Mouse (Mus musculus) olfactory bulb, adult 2 months (tissue): Measurements from ENCODE around the gene Tph2. TPM values are rescaled to one million over a fixed set of nuclear protein-coding genes. Genes with fewer than 3 reads are reported as not detected.

ENCODE experiments used
- H3K27ac ChIP-seq: fragments of 200-500 bp; 2 replicates; pipeline ENCODE4 v1.5.1; 2012; ENCODE audit warnings: low read depth, low read length; ENCODE audit not compliant: insufficient read depth
- H3K4me1 ChIP-seq: fragments of 200-500 bp; 2 replicates; pipeline ENCODE4 v1.6.1; 2012; ENCODE audit warnings: low read length; ENCODE audit not compliant: control insufficient read depth, insufficient read depth
- H3K4me3 ChIP-seq: fragments of 200-500 bp; 2 replicates; pipeline ENCODE4 v1.5.1; 2012; ENCODE audit warnings: mild to moderate bottlenecking, low read depth, low read length, moderate library complexity; ENCODE audit not compliant: insufficient read depth
- CTCF ChIP-seq: fragments of 200-500 bp; IDR thresholded peaks from 2 replicates; pipeline ENCODE4 v1.5.1; 2012; ENCODE audit warnings: low read depth, mild to moderate bottlenecking, low read length, moderate library complexity; ENCODE audit not compliant: insufficient read depth
- POLR2A ChIP-seq: fragments of 200-500 bp; IDR thresholded peaks from 2 replicates; pipeline ENCODE4 v1.6.1; 2012; ENCODE audit warnings: mild to moderate bottlenecking, low read depth, low read length, moderate library complexity; ENCODE audit not compliant: insufficient read depth
- WGBS: fragments of 180-500 bp; shearing (Covaris S2); methylation state at CpG from one replicate; pipeline ENCODE4 v1.1.7; 2018; 5-methylcytosine and 5-hydroxymethylcytosine counted together
- polyA plus RNA-seq: library from polyadenylated mRNA; stranded (reverse); fragments of >200 nt; gene quantifications from 2 replicates; pipeline ENCODE4 v1.2.4, GENCODE M21; 2012; ENCODE audit warnings: low replicate concordance; ENCODE audit not compliant: missing spikeins, insufficient read depth, insufficient read length

Gene Tph2
- polyA plus RNA-seq, 1 experiment = not detected

DNA sequence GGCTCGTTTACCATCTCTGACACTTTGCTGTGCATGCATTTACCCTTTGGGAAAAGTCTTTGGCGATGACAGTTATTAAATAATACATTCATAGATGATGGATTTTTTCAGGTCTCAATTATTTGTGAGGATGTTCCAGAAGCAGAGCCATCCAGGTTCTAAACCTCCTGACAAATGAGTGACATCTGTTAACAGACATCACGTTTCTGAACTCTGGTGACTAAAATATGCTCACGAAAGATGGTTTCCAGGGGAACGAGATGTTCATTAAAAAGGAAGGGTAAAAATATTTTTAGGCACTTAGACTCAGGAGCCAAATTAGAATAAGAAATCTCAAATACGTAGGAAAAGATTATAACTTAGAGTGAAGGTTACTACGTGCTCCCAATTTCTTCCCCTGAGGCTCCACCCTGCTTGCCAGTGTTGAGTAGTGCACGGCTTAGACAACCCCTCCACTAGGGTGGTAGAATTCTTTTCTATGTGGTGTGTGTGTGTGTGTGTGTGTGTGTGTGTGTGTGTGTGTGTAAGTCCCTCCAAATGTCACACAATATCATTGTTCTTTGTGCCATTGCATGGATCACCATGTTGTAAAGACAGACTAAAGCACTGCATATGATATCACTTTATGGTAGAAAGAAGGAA lies 38.4 kb downstream of the Tph2 start:
- no peak overlapping the region for H3K4me3 ChIP-seq
- 87% methylated on average over 8 of the region's 8 CpGs for WGBS
- no peaks in the 10 kb centered on the region for H3K4me1 ChIP-seq
- no peak overlapping the region for H3K27ac ChIP-seq
- no peak for TF ChIP-seq CTCF
- no peak for TF ChIP-seq POLR2A

DNA sequence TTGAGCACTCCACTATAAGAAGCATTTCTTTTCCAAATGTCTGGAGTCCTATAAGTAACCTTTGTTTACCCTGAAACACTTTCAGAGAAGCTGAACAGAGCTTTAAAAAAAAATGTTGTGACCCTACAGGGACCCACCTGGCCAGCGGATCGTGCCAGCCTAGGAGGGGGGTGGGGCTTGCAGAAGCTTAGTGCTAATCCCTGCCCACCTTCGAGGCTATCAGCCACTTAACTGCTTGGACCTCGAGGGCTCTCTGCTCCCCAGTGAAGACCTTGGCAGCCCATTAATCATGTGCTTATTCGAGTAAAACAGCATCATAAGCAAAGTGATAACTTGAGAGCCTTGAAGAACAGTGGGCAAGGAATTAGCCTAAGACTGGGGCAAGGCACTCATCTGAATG lies 40.3 kb downstream of the Tph2 start:
- TF ChIP-seq POLR2A (no peak), CTCF (no peak)
- 28% methylated on average over 5 of the region's 5 CpGs for WGBS
- H3K27ac ChIP-seq = no peak overlapping the region
- no peak overlapping the region for H3K4me3 ChIP-seq
- no peaks in the 10 kb centered on the region for H3K4me1 ChIP-seq

DNA sequence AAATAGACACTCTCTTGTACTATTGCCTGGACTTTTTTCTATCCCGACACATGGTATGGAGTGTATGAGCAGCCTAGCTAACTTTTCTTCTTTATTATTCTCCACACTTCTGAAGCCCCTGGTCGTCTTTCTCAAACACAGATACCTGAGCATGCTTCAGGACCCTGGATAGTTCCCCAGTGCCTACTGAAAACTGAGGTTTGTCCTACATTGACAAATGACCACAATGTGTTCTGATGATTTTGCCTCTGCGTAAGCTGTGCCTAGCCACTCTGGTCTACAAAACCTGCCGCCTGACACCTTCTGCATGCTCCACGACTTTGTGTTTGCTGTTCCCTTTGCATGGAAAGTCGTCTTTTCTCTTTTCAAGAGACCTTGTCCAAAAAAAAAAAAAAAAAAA lies 41.2 kb downstream of the Tph2 start:
- no peak overlapping the region for H3K4me3 ChIP-seq
- 78% methylated on average over 6 of the region's 6 CpGs for WGBS

DNA sequence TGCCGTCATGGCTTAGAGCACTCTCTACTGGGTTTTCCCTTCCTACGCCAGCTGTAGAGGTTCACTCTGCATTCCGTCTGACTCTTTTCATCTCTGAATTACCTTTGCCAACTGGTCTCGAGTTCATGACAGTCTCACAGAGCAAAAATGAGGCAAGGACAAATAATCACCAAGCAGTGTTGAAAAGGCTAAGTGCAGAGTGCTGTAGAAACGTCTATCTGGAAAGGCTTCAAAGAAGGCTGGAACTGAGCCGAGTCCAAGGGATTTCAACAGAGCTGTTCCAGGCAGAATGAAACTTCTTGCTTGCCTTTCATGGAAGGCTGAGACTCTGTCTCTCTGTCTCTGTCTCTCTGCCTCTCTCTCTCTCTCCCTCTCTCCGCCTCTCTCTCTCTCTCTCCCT lies 47.8 kb downstream of the Tph2 start:
- no peak for TF ChIP-seq CTCF
- Histone ChIP-seq H3K4me1 (no peaks in the 10 kb centered on the region), H3K27ac (no peak overlapping the region), H3K4me3 (no peak overlapping the region)
- 36% methylated on average over 6 of the region's 7 CpGs for WGBS

More for the DNA sequence above, 41.2 kb downstream of the Tph2 start:
- TF ChIP-seq POLR2A (no peak), CTCF (no peak)
- Histone ChIP-seq H3K4me1 (no peaks in the 10 kb centered on the region), H3K27ac (no peak overlapping the region)

DNA sequence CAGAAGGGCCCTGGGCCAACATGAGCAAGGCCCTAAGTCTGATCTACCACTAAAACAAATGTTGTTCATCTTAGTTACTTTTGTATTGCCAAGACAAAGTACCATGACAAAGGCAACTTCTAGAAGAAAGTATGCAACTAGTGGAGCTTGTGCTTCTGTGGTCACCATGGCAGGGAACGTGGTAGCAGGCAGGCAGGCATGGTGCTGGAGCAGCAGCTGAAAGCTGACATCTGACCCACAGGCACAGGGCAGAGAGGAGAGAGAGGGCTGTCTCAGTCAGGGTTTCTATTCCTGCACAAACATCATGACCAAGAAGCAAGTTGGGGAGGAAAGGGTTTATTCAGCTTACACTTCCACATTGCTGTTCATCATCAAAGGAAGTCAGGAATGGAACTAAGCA lies 56.9 kb downstream of the Tph2 start:
- Histone ChIP-seq H3K4me3 (no peak overlapping the region), H3K27ac (no peak overlapping the region), H3K4me1 (no peaks in the 10 kb centered on the region)
- 78% methylated on average over 1 of the region's 1 CpGs for WGBS
- TF ChIP-seq CTCF (no peak), POLR2A (no peak)

DNA sequence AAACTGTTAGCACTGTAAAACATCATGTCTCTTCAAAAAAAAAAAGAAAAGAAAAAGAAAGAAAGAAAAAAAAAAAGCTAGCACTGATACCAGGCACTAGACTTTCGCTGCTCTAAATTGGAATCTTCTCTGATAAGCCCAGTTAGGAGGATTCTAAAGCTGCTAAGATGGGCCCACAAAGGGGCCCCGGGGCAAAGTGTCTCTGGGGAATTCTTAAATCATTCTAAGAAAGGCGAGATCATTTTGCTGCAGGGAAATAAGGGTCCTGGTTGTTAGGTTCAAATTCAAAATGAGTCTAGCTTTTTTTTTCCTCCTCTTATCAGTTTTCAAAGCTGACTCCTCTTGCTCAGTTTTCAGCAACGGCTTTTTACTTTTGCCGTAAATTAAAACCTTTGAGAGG lies 59.3 kb downstream of the Tph2 start:
- Histone ChIP-seq H3K4me1 (no peaks in the 10 kb centered on the region), H3K4me3 (no peak overlapping the region), H3K27ac (no peak overlapping the region)
- no peak for TF ChIP-seq CTCF
- TF ChIP-seq POLR2A = no peak
- WGBS = 40% methylated on average over 5 of the region's 5 CpGs

DNA sequence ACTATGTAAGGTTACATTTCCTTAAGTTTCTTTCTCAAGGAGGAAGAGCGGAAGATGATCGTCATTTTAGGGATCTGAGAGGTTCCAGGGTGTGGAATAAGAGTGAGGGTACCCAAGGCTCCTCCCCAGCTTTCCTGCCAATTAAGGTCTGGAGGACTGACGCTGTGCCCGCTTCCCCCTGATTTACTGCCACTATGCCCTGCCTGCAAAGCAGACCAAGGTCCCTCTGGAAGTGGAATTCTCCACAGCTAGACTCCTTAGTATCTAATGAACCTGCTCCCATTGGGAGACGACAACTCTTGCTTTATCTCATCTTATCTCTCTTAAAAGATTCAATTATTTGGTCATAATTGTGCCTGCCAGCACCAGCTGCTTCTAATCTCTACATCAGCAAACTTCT lies 59.8 kb downstream of the Tph2 start:
- TF ChIP-seq CTCF = no peak
- TF ChIP-seq POLR2A = no peak
- Histone ChIP-seq H3K27ac (no peak overlapping the region), H3K4me3 (no peak overlapping the region), H3K4me1 (no peaks in the 10 kb centered on the region)
- 66% methylated on average over 5 of the region's 5 CpGs for WGBS

DNA sequence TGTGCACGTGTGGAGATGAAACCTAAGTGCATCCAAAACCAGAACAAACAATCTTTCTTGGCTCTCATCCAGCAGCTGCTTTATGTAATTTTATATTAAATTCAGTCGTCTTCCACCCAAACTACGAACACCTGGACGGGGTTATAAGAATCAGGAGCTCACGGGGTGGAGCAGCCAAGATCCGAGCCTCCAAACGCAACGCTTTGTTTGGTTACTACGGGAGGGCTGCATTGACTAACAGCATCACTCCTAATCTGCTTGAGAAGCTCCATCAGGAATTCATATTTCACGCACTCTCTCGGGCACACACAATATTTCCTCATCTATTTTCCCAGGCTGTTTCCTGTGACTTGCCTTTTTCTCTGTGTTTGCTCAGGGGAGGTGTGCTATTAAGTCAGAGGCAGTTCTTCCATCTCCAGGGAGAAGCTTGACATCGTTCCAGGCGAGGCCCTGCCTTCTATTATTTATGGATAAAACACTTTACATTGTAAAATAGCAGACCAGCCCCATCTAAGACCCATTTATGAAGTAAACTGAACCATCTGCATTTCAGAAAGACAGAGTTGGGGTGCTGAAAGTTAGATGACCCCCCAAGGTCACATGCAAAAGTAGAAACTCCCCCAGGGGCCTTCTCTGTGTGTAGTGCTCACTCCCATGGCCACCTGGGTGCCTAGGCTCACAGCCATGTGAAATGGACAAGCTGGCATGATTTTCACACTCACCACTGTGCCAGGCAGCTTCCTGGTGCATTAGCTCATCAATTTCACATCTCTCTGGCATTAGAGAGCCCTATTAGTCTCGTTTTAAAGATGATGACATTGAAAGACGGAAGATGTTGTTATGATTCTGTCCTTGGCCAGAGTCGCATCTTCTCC lies 76.9 kb downstream of the Tph2 start:
- H3K27ac ChIP-seq = no peak overlapping the region
- TF ChIP-seq POLR2A (no peak), CTCF (no peak)
- H3K4me3 ChIP-seq = no peak overlapping the region
- H3K4me1 ChIP-seq = no peaks in the 10 kb centered on the region
- 74% methylated on average over 16 of the region's 16 CpGs for whole genome bisulfite sequencing

DNA sequence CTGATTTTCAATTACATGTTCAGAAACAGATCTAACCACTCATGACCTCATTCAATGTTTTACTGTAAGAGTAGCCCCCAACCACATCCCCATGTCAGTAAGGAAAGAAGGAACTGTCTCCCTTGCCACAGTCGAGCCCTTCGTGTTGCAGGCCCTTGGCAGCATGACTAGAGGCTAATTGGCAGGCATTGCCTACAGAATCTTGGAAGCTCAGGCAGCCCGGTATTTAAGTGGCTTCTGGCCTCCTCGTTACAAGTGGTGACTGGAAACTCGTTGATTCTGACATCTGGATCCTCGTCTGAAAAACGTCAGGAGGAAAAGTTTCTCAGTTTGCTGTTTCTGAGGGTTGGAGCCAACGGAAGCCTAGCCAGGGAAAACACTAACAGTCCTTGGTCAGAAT lies 80.6 kb downstream of the Tph2 start:
- no peak overlapping the region for H3K27ac ChIP-seq
- 50% methylated on average over 8 of the region's 8 CpGs for whole genome bisulfite sequencing
- no peak for TF ChIP-seq CTCF
- no peak for TF ChIP-seq POLR2A
- H3K4me3 ChIP-seq = no peak overlapping the region
- no peaks in the 10 kb centered on the region for H3K4me1 ChIP-seq

DNA sequence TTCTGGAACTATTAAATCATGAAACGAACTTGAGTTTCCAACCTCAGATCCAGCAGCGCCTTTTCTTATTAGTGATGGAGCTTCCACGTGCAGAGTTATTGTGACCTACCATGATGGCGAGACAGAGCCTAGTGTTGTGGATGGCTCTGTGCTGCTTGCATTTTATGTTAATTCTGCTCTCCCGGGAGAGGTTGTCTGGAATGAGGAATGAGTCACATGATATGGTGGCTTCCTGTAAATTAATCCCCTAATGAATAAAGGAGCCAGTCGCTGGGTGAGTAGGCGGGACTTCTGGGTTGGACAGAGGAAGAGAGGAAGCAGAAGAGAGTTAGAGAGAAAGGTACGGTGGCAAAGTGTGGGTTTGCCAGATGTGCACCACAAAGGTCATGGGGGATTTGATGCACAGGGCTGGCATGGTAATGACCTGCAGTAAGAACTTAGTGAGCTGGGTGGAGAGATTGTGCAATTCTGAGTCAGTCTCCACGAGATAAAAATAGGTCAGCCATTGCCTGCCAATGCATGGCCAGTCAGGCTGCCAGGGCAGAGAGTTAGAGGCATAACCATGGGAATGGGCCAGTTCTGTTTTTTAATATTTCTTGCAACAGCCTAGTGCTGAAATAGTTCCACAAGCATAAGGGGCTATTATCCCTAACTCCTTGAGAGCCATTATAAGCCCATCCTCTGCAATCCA lies 84.8 kb downstream of the Tph2 start:
- H3K4me3 ChIP-seq = no peak overlapping the region
- WGBS = 67% methylated on average over 9 of the region's 9 CpGs
- no peak for TF ChIP-seq CTCF
- TF ChIP-seq POLR2A = no peak
- no peaks in the 10 kb centered on the region for H3K4me1 ChIP-seq
- no peak overlapping the region for H3K27ac ChIP-seq
